Mouse (Mus musculus): Measurements from ENCODE around the gene Ccpg1.

Ccpg1 gene

GRCm38 (mm10) chr9:72996167-72996566, 10.9 kb downstream of the Ccpg1 start:
- DNase-seq (ENCODE audit: low spot score), result no peak

GRCm38 (mm10) chr9:72996806-72997205, 11.6 kb downstream of the Ccpg1 start:
- no peak for DNase-seq (ENCODE audit: low spot score)

DNA sequence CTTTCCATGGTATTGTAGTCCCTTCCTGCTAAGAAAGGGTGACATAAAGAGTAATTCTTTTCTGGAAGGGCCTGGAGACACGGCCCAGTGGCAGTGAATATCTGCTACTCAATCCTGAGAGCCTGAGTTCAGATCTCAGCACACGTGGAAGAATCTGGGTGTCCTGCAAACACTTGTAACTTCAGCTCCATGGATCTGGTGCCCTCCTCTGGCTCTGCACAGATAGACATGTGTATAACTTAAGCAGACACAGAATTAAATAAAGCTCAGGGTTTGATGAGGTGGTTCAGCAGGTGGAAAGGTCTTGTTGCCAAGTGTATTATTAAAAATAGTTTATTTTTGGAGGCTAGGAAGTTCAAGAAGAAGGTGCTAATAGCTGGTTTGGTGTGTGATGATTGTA, 15.3 kb downstream of the Ccpg1 start:
- DNase-seq (ENCODE audit: low spot score), result no peak

GRCm38 (mm10) chr9:73001314-73002011, 16.2 kb downstream of the Ccpg1 start:
- DNase-seq (ENCODE audit: low spot score), result no peak

DNA sequence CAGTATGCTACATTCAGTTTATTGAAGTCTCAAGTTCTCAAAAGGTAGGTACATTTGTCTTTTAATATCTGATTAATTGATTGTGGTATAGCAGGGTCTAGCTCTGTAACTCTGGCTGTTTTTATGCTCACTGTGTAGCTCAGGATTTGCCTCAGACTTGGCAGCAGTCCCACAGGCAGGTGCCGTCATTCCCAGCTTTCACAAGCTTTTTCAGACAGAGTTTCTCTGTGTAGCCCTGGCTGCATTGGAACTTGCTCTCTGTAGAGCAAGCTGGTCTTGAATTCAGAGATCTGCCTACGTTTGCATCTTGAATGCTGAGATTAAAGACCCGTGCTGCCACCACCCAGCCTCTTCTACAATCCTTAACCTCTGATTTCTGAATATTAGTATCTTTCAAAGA, 16.9 kb downstream of the Ccpg1 start:
- DNase-seq (ENCODE audit: low spot score), result no peak

DNA sequence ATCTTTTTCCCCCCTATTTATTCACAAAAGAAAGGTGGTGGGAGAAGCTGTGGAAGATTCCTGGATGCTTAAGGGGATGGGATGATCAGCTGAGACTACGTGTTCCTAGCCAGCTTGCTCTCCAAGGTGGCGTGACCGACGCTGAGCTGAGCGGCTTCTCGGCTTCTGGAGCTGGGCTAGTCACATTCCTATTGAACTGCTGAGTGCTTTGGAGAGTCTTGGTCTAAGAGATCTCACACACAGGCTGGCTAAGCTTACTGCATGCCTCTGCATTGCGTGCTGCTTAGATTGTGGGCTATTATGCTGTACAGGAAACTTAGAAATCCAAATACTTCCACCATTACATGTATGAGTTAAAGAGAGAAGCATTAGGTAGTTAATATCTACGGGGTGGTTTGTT, 18.8 kb downstream of the Ccpg1 start:
- DNase-seq (ENCODE audit: low spot score), result no peak

DNA sequence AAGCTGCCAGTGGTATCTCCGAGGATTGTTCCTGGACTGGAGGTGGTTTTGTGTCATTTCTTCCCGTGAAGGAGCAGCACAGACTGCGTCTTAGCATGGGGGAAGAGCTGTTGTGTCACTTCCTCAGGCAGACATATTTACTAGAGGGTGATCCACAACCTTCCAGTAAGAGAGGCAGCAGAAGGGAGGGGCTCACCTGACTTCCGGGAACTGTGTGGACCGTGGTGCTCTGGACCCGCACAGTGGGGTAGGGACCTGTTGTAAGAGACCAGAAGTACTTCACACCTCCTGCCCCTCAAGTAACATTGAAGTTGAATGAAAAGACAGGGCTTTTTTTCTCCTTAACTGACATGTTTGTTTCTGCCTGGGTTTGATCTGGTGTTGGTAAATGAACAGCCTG, 19.9 kb downstream of the Ccpg1 start:
- DNase-seq (ENCODE audit: low spot score), result no peak

DNA sequence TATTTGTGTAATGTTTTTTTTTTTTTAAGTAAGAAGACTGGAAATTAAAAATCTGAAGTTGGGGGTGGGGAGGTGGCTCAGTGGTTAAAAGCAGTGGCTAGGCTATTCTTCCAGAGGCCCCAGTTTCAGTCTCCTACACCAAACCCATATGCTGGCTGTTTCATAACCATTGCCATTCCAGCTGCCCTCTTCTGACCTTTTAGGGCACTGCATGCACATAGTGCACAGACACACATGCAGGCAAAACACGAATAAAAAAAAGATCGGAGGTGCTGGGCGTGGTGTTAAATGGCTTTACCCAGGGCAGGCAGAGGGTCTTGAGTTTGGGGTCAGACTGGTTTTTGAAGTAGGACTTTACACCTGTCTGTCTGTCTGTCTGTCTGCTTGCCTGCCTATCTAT, 20.9 kb downstream of the Ccpg1 start:
- no peak for DNase-seq (ENCODE audit: low spot score)

DNA sequence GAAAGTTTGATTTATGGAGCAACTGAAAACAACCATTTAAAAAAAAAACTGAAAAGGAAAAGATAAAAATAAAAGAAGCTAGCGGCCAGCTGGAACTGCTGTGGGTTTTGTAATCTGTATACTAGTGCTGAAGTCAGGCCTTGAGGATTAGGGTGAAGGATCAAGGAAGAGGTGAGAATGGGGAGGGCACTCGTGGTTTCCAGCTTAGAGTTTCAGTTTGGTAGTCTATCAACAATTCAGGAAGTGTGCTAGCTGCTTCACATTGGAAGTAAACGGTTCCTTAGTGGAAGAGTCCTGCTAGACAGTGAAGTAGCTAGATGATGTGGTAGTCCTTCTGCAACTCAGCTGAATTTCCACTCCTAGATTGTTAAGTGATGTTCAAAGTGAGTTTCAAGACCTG, 23.2 kb downstream of the Ccpg1 start:
- DNase-seq (ENCODE audit: low spot score), result no peak

DNA sequence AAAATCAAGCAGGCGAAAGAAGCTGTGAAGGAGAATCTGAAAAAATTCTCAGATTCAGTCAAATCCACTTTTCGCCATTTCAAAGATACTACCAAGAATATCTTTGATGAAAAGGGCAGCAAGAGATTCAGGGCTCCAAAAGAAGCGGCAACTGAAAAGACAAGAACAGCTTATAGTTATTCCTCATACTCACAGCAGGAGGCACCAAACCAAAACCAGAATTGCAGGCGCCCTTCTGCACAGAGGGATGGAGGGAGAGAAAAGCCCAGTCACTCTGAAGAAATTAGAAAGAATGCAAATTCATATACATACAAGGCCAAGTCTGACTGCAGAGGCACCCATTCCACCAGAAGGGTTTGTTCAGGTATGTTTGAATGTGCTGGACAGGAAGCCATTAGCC, 27.4 kb downstream of the Ccpg1 start:
- DNase-seq (ENCODE audit: low spot score), result no peak

GRCm38 (mm10) chr9:73014724-73015123, 29.5 kb downstream of the Ccpg1 start:
- no peak for DNase-seq (ENCODE audit: low spot score)

DNA sequence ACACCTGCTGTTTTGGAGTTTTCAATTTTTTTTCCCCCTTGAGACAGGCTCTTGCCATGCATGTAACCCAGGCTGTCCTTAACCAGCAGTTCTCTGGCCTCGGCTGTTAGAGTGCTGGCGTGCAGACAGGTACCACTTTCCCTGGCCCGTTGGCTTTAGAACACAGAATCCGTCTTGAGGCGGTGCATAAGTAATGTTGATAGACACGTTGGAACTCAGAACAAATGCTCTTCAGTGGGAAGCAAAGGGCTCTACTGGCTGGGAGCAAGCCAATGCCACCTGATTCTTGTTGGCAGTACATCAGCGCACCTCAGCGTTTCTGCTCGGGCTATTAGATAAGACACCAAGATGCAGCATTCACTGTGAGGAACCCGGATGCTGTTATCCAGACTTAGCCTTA, 34.6 kb downstream of the Ccpg1 start:
- DNase-seq (ENCODE audit: low spot score), result no peak

- DNase-seq (ENCODE audit: low spot score), result no peak
Measured at GRCm38 (mm10) chr9:73020566-73021097, 35.4 kb downstream of the Ccpg1 start.

GRCm38 (mm10) chr9:73025818-73026636, 40.8 kb downstream of the Ccpg1 start:
- DNase-seq (ENCODE audit: low spot score), result no peak

DNA sequence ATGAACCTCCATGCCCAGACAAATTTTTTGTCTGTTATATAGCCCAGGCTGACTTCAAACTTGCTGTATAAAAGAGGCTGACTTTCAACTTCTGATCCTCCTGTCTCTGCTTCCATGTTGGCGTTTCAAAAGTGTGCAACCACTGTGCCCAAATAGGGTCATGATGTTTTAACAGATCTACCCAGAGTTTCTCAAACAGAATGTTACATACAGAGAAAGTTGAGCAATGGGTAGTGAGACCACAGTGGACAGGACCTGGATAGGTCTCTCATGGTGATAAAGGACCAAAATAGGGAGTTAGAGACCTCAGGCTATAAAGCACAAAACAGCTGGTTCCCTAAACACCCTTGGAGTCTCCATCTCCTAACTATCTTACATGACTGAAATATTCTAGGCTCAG, 45.2 kb downstream of the Ccpg1 start:
- no peak for DNase-seq (ENCODE audit: low spot score)

- DNase-seq (ENCODE audit: low spot score), result no peak
Measured at GRCm38 (mm10) chr9:73031421-73031820, 46.2 kb downstream of the Ccpg1 start.

DNA sequence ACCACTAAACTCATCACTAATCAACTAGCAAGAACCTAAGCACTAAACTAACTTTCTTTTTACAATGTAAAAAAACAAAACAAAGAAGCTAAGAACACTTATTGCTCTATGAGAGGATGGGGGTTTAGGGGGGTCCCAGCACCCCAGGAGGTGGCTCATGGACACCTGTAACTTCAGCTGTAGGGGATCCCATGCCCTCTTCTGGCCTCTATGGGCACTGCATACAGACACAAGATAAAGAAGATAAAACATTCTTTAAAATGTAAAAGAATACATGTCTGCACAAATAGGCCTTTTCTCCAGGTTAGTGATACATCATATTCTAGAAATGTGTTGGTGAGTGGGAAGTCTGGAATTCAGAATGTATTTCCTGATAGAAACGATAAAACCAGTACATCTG, 48.2 kb downstream of the Ccpg1 start:
- no peak for DNase-seq (ENCODE audit: low spot score)

- peak; percentile 84 for DNase-seq (ENCODE audit: low spot score)
Measured at GRCm38 (mm10) chr9:73039222-73039945, 54.2 kb downstream of the Ccpg1 start.

DNA sequence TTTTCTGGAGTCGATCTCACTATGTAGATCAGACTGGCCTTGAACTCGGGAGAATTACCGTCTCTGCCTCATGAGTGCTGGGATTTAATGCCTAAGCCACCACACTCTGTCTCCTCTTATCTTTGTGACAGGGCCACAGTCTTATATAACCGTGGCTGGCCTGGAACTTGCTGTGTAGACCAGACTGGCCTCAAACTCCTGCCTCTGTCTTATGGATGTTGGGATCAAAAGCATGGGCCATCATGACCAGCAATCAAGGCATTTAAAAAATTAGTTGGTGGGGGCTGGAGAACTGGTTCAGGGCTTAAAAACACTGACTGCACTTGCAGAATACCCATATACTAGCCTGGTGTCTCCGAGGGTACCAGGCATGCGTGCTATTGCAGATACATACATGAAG, 54.9 kb downstream of the Ccpg1 start, which contains the start of gene Pigb:
TSS of gene Pigb (minus strand) at position 299 of the 400 bp plus-strand sequence.
- DNase-seq (ENCODE audit: low spot score), result no peak

DNA sequence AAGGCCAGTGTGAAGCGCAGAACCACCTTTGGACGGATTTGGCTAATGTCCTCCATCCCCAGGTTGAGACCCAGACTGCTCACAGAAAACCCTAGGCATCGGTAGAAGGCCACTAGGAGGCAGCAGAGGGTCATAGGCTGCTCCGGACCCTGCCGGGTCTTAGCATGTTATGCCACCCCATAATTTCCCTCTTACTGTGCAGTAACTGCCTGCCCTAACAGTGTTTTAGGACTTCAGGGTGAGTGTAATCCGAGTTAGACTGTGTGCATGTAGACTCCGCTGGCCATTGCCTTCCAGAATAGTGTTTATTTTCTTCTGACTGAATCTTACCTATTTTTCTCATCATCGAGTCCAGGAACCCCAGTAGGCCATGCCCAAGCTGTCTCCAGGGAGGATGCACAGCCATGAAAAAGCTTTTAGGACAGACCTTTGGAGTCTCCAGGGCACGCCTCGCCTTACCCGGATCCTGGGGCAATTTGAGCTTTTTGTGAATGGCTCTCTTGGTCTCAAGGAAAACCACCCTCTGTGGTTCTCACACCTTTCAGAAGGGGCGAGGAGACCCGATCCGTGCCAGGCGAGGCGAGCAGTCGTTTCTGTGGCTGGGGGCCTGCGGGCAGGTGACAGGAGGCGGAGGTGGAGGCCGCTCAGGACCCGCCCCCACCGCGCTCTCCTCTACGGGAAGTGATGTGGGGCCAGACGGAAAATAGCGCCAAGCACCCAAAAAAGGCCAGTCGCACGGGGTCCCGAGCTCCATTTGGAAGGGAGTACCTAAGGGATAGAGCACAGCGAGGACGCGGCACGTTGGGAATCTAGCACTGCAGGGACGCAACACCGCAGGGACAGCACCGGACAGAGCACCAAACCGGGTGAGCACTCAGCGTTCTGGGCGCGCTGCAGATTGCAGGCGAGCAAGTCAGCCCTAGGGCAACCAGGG, 59.2 kb downstream of the Ccpg1 start, which contains the start of gene Rab27a:
TSS of gene Rab27a (plus strand) at position 709 of the 934 bp plus-strand sequence.
- DNase-seq (ENCODE audit: low spot score), result peak; percentile 39

- no peak for DNase-seq (ENCODE audit: low spot score)
Measured at GRCm38 (mm10) chr9:73045204-73045603, 60.0 kb downstream of the Ccpg1 start.
